Mouse (Mus musculus) liver, embryonic 14.5 days (tissue): ENCODE measurements around the gene Ripor3. TPM values are rescaled to one million over a fixed set of nuclear protein-coding genes. Genes with fewer than 3 reads are reported as not detected.

Experiments
- ATAC-seq: fragments of 200-750 bp; cut with Nextera tagmentation; 2 replicates; pipeline ENCODE4 v1.8.0; 2017; ENCODE audit warnings: moderate number of reproducible peaks, mild to moderate bottlenecking, moderate library complexity; ENCODE audit not compliant: insufficient read depth
- DNase-seq, 3 experiments: peaks; one replicate each; pipeline ENCODE4 v3.0.0-alpha.2; 2012 to 2013; ENCODE audit warnings: low read depth in 3 of 3, low spot score in 3 of 3
- H3K27ac ChIP-seq: fragments of 300-500 bp; sonication (generic); 2 replicates; pipeline ENCODE4 v1.5.1; 2014; ENCODE audit warnings: moderate library complexity, mild to moderate bottlenecking, control low read depth, inconsistent platforms
- H3K27me3 ChIP-seq: fragments of 300-500 bp; sonication (generic); 2 replicates; pipeline ENCODE4 v1.6.1; 2014; ENCODE audit warnings: mild to moderate bottlenecking, low read length, moderate library complexity; ENCODE audit not compliant: control insufficient read depth, insufficient read depth
- H3K36me3 ChIP-seq: fragments of 300-500 bp; sonication (generic); replicated peaks from 2 replicates; pipeline ENCODE4 v1.6.1; 2014; ENCODE audit warnings: low read depth; ENCODE audit not compliant: control insufficient read depth, insufficient read depth
- H3K4me1 ChIP-seq, 2 experiments: fragments of 200-500 bp in 1 of 2; fragments of 300-500 bp in 1 of 2; sonication (generic) in 1 of 2; replicated peaks; 2 replicates each; pipeline ENCODE4 v1.6.1; 2012 to 2014; ENCODE audit warnings: antibody characterized with exemption in 1 of 2, inconsistent platforms in 1 of 2, low read length in 1 of 2; ENCODE audit not compliant: control insufficient read depth in 2 of 2, insufficient read depth in 2 of 2
- H3K4me2 ChIP-seq: fragments of 300-500 bp; sonication (generic); 2 replicates; pipeline ENCODE4 v1.6.1; 2014; ENCODE audit warnings: low read depth, mild to moderate bottlenecking, control low read depth, moderate library complexity
- H3K4me3 ChIP-seq, 2 experiments: fragments of 200-500 bp in 1 of 2; fragments of 300-500 bp in 1 of 2; sonication (generic) in 1 of 2; 2 replicates each; pipeline ENCODE4 v1.5.1; 2012 to 2014; ENCODE audit warnings: low read depth in 2 of 2, low read length in 2 of 2, mild to moderate bottlenecking in 2 of 2, control low read depth in 1 of 2, inconsistent platforms in 1 of 2, moderate library complexity in 1 of 2; ENCODE audit not compliant: insufficient read depth in 1 of 2
- H3K9ac ChIP-seq: fragments of 300-500 bp; sonication (generic); replicated peaks from 2 replicates; pipeline ENCODE4 v1.6.1; 2014; ENCODE audit warnings: mild to moderate bottlenecking, control low read depth, moderate library complexity
- H3K9me3 ChIP-seq: fragments of 300-500 bp; sonication (generic); 2 replicates; pipeline ENCODE4 v1.6.1; 2016; ENCODE audit warnings: low read length, mixed read lengths; ENCODE audit not compliant: control insufficient read depth
- CTCF ChIP-seq: IDR thresholded peaks from 2 replicates; pipeline ENCODE4 v1.5.1; 2016; ENCODE audit warnings: antibody characterized with exemption, low read depth, control low read depth
- EP300 ChIP-seq: IDR thresholded peaks from 2 replicates; pipeline ENCODE4 v1.6.1; 2016; ENCODE audit warnings: antibody characterized with exemption, low read depth
- WGBS: fragments of 180-500 bp; shearing (Covaris S2); extraction: QIAGEN DNeasy Blood & Tissue Kit; methylation state at CpG from one replicate; pipeline ENCODE4 v1.1.7; 2014; ENCODE audit not compliant: insufficient replicate concordance; 5-methylcytosine and 5-hydroxymethylcytosine counted together
- polyA plus RNA-seq, 2 experiments: library from polyadenylated mRNA; depleted of rRNA in 1 of 2; stranded (reverse) in 1 of 2; unstranded in 1 of 2; fragments of >200 nt; fragmentation: Nextera tagmentation in 1 of 2; extraction: Ambion mirVana in 1 of 2; gene quantifications; 2 replicates each; pipeline versions ENCODE4 v1.2.1 to v1.2.3; 2012 to 2014

Ripor3 gene
- polyA plus RNA-seq, 2 experiments, result 0.88 to 2.6 TPM

DNA sequence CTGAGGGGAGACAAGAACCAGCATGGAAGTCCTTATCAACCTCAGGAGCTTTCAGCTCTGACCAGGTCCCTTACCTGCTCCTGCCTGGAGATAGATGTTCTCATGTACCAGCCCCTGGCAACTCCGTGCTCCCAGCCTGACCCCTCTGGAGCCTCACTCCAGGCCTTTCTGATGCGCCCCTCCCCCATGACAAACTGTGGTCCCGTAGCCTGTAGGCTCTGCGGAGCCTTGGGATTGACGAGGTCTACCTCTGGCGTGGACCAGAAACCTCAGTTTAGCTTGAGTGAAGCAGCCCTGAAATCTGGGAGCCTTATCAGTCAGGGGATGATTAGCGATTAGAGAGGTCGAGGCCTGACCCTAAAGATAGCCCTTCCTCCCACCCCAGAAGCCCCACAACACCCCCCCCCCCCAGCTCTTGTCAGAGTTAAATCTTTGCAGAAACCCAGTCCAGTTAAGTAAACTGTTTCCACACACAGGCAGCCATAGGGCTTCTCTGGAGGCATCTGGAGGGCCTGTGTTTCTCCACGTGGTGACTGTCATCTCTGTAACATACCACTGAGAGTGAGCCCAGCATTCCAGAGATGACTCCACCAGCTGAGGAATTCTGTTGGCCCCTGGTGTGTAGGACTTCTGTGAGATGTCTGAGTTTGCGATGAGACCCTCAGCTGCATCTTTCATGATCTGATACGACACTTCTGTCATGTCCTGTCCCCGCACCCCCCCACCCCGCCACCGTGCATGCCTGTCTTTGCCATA, 45.7 kb upstream of the Ripor3 start:
- DNase-seq (no peak), ATAC-seq (no peak)
- no peak overlapping the region for H3K4me3 ChIP-seq
- H3K27ac ChIP-seq, result no peak overlapping the region
- H3K4me2 ChIP-seq, result no peak overlapping the region
- H3K27me3 ChIP-seq, result no peaks in the 10 kb centered on the region; the same call in 1 of the 2 replicates
- no peak overlapping the region for H3K9ac ChIP-seq
- 36% methylated on average over 14 of the region's 14 CpGs for WGBS
- H3K36me3 ChIP-seq, result no peaks in the 10 kb centered on the region
- TF ChIP-seq CTCF, result no peak
- no peak for TF ChIP-seq EP300
- H3K4me1 ChIP-seq, result peaks cover 0 to 4% of the 10 kb centered on the region in 2 experiments; a peak in 1 of 4 replicates
- H3K9me3 ChIP-seq, result no peaks in the 10 kb centered on the region

GRCm38 (mm10) chr2:168054142-168054541, 43.7 kb upstream of the Ripor3 start:
- peaks cover 12% of the 10 kb centered on the region for H3K27me3 ChIP-seq
- peaks cover 0 to 7% of the 10 kb centered on the region in 2 experiments; a peak in 2 of 4 replicates for H3K4me1 ChIP-seq
- no peak overlapping the region for H3K9ac ChIP-seq
- H3K27ac ChIP-seq, result no peak overlapping the region
- no peak for ATAC-seq
- H3K4me3 ChIP-seq, result no peak overlapping the region
- no peaks in the 10 kb centered on the region for H3K9me3 ChIP-seq
- TF ChIP-seq CTCF (no peak), EP300 (no peak)
- WGBS, result 70% methylated on average over 11 of the region's 11 CpGs
- H3K4me2 ChIP-seq, result no peak overlapping the region
- no peaks in the 10 kb centered on the region for H3K36me3 ChIP-seq
- no peak for DNase-seq

DNA sequence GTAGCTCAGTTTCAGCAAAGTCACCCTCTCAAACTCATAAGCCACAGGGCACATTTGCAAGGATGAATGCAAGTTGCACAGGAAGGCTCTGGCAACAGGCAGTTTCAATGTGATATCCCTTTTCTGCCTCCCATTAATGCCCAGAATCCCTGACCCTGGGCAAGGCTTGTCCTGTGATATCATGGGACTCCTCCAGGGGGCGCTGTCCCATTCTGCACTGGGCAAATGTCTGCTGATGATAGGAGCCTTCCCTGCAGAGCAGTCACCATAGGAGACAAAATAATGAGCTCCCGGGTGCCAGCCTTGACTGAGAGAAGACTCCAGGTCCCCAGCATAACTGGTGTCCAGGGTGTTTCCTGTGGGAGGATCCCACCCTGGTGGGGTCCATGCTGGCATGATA, 42.3 kb upstream of the Ripor3 start:
- DNase-seq, result no peak

GRCm38 (mm10) chr2:168052156-168052555, 41.7 kb upstream of the Ripor3 start:
- no peak overlapping the region for H3K9ac ChIP-seq
- no peak for TF ChIP-seq EP300
- TF ChIP-seq CTCF, result no peak
- DNase-seq (no peak), ATAC-seq (no peak)
- H3K4me2 ChIP-seq, result no peak overlapping the region
- no peak overlapping the region for H3K27ac ChIP-seq
- 79% methylated on average over 1 of the region's 1 CpGs for WGBS
- H3K4me3 ChIP-seq, result no peak overlapping the region
- H3K9me3 ChIP-seq, result no peaks in the 10 kb centered on the region
- no peaks in the 10 kb centered on the region for H3K36me3 ChIP-seq
- peaks cover 12% of the 10 kb centered on the region for H3K27me3 ChIP-seq
- peaks cover 0 to 3% of the 10 kb centered on the region in 2 experiments; a peak in 2 of 4 replicates for H3K4me1 ChIP-seq

More for the DNA sequence above, 42.3 kb upstream of the Ripor3 start:
- Histone ChIP-seq H3K4me3 (no peak overlapping the region), H3K27me3 (peaks cover 12% of the 10 kb centered on the region), H3K9ac (no peak overlapping the region), H3K4me1 (peaks cover 0 to 3% of the 10 kb centered on the region in 2 experiments; a peak in 2 of 4 replicates), H3K27ac (no peak overlapping the region), H3K9me3 (no peaks in the 10 kb centered on the region), H3K4me2 (no peak overlapping the region), H3K36me3 (no peaks in the 10 kb centered on the region)
- no peak for ATAC-seq
- TF ChIP-seq EP300, result no peak
- peak; percentile 86 for TF ChIP-seq CTCF
- WGBS, result 15% methylated on average over 2 of the region's 2 CpGs
